Mouse (Mus musculus) retina, postnatal 7 days (tissue): Measurements from ENCODE around the gene Itfg2.

ENCODE experiments used
- DNase-seq: peaks from one replicate; pipeline ENCODE4 v3.0.0-alpha.2; 2012; ENCODE audit warnings: low read depth, low spot score

The Itfg2 gene

DNA sequence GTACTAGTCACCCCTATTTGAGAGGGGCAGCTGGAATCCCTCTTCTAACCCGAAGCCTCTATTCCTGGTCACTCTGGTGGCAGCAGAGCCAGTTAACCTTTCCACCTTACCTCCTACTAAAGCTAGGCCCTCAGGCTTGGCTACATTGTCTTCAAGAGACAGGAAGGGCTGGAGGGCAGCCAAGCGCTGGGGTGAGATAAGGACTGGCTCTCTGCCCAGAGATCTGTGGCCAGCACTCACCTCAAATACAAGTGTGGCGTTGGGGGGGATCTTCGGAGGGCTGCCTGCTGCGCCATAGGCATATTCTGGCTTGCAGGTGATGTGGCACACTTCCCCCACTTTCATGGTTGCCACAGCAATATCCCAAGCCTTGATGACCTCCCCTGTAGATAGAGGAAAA lies 10.7 kb upstream of the Itfg2 start:
- DNase-seq: no peak

GRCm38 (mm10) chr6:128433566-128433965 lies 8.8 kb upstream of the Itfg2 start:
- no peak for DNase-seq

GRCm38 (mm10) chr6:128432356-128432915 lies 7.7 kb upstream of the Itfg2 start:
- DNase-seq: no peak

GRCm38 (mm10) chr6:128429826-128430225 lies 5.1 kb upstream of the Itfg2 start:
- no peak for DNase-seq

DNA sequence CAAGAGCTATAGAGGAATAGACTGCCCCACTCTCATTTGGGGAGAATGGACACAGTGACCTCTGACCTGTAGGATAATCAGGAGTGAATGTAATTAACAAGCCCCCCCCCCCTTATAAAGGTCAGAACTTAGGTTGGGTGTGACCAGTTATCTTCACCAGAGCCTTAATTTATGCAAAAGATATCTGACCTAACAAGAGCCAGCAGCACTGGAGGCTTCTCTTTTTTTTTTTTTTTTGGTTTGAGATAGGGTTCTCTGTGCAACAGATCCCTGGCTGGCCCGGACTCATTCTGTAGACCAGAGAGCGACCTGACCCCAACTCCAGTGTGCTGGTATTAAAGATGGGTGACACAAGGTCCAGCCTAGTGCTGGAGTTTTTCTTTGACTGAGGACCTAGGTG lies 4.6 kb upstream of the Itfg2 start:
- no peak for DNase-seq

DNA sequence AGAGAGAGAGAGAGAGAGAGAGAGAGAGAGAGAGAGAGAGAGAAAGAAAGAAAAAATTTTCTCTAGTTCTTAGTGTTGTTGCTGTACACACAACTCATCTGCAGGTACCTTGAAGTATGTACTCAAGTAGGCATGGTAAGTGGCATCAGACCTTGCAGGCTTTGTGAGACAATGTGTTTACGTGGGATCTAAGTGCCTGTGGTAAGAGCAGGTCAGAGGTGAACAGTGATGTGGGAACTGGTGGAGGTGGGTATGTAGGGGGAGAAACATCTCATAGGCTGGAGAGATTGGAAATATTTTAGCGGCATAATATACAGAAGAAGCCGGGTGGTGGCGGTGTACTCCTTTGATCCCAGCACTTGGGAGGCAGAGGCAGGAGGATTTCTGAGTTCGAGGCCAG lies 2.8 kb upstream of the Itfg2 start:
- DNase-seq: no peak

- DNase-seq: no peak
Measured at GRCm38 (mm10) chr6:128425046-128425445, 315 bp upstream of the Itfg2 start.

- no peak for DNase-seq
Measured at GRCm38 (mm10) chr6:128423496-128424268, 1.0 kb downstream of the Itfg2 start.

DNA sequence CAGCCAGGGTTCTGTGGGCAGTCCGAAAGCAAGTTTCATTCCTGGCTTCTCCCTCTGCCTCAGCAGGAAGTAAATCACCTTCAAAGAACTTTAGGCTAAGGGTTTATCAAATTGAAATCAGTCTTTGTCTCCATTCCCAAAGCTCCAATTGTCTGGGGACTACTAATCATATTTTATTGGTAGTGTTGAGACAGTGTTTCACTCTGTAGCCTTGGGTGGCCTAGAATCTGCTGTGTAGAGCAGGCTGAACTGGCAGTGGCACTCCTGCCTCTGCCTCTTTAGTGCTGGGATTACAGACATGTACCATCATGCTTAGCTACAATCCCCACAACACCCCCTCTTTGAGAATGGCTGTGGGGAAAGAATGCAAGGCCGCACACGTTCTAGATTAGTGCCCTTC lies 3.3 kb downstream of the Itfg2 start:
- DNase-seq: no peak

DNA sequence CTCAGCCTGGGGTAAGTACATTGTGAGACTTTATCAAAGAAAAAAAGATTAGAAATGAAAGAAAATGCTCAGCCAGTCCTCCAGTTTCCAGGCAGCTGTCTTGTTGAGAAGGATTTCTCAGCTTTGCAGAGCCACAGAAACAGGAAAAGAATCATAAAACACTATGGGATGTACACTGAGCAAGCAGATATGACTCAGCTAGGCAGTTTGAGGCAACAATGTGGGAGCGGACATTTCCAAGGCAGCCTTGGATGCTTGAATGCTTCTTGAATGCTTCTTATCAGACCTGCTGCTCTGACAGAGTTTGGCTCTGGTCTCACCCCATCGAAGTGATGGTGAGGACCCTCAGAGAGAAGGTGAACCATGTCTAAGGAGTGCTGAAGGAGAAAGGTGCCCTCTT lies 3.7 kb downstream of the Itfg2 start:
- DNase-seq: no peak

DNA sequence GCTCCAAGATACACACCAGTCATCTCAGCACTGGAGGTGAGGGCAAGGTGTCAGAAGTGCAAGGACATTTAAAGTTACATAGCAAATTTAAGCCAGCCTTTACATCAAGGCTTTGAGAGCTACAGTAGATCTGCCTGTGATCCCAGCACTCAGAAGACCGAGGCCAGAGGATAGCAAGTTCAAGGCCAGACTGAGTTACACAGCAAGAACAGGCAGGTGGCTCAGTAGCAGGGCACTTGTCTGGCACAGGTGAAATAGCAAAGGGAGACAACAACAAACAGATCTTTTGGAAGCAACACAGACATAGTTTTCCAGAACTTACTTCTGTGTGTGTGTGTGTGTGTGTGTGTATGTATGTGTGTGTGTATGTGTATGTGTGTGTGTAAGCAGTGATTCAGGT lies 6.7 kb downstream of the Itfg2 start:
- DNase-seq: no peak

- DNase-seq: no peak
Measured at GRCm38 (mm10) chr6:128416169-128416568, 8.6 kb downstream of the Itfg2 start.

- peak; percentile 57 for DNase-seq
Measured at GRCm38 (mm10) chr6:128411115-128411514, 13.6 kb downstream of the Itfg2 start.

- no peak for DNase-seq
Measured at GRCm38 (mm10) chr6:128410305-128410704, 14.4 kb downstream of the Itfg2 start.

- no peak for DNase-seq
Measured at GRCm38 (mm10) chr6:128408544-128409125, 16.1 kb downstream of the Itfg2 start.

DNA sequence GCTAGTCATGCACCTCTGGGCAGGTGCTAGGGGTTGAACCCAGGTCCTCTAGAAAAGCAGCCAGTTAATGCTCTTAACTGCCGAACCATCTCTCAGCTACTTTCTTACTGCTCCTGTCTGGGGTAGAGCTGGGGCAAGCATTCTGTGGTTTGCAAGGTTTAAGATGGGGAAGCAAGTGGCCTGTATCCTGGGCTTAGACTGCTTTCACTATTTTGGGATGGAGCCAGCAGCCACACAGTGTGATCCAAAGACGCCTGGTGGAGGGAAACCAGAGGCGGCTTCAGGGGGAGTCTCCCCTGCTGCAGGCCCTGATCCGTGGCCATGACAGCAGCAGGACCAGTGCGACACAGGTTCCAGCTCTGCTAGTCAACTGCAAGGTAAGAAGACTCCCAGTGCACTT lies 20.0 kb downstream of the Itfg2 start:
- no peak for DNase-seq

- DNase-seq: no peak
Measured at GRCm38 (mm10) chr6:128399421-128400185, 25.1 kb downstream of the Itfg2 start.

DNA sequence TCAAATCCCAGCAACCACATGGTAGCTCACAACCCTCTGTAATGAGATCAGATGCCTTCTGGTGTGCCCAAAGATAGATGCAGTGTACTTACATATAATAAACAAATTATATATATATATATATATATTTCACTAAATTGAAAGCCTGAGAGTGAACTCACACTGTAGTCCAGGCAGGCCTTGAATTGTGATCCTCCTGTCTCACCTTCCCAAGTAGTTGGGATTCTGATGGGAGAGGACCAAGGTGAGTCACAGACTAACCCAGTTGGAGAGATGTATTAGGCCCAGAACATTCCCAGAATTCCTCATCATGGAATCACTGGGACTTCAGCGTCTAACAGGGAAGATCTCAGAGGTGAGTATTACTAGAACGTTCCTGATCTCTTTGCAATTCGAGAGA lies 25.7 kb downstream of the Itfg2 start, which contains the start of gene Nrip2:
Gene Nrip2, plus strand, starts transcription at position 301 of the 400 bp plus-strand sequence.
- DNase-seq: no peak

DNA sequence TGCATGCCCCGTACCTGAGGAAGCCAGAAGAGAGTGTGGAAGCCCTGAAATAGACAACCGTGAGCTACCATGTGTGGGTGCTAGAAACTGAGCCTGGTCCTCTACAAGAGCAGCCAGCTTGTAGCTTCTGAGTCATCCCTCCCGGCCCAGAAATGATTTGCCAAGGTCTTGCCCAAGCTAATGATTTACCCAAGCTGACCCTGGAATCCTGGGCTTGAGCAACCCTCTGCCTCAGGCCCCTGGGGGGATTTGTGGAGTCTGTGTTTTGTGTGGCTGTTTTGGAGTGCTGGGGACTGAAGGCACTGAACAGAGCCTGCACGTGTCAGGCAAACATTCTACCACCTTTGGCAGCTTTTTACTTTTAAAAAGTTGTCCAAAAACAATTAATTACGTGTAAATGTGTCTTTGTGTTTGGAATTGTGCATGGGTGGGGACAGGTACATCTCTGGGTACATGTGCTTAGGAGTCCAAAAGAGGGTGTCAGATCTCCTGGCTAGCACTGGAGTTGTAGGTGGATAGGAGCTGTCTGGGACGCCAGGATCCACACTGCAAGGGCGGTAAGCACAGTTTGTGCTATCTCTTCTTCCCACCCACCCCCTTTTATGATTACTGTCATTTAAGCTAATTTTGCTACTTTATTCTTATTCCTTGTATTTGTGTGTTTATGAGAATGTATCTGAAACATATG lies 27.0 kb downstream of the Itfg2 start:
- no peak for DNase-seq

DNA sequence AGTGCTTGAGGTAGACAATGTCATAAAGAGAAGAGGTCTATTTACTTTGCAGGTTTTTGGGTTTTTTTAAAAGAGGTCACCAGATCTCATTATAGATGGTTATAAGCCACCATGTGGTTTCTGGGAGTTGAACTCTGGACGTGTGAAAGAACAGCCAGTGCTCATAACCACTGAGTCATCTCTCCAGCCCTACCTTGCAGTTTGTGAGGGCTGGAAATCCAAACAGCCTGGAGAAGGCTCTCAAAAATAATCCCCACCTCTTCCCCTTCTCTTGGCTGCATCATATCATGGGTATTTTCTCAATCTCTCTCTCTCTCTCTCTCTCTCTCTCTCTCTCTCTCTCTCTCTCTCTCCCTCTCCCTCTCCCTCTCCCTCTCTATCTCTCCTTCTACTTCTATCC lies 34.0 kb downstream of the Itfg2 start:
- no peak for DNase-seq

DNA sequence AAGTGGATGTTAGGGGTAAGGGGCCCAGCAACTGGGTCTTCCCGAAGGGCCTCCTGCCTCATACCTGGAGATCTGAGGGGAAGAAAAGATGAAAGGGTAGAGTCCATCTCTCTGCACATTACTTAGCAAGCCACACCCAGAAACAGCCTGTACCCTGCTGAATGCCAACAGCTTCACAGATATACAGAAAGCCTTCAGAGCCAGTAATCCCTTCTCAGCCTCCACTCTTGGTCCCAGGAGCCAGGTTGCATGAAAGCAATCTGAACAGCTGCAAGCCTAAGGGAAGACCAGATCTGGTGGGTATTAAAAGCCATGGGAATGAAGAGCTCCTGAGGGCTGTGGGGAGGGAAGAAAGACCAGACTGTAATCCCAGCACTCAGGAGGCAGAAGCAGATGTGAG lies 35.5 kb downstream of the Itfg2 start:
- DNase-seq: no peak

GRCm38 (mm10) chr6:128385026-128385425 lies 39.7 kb downstream of the Itfg2 start:
- DNase-seq: no peak
